Mouse (Mus musculus) gastrocnemius, postnatal 4 days (tissue): ENCODE measurements at regions not wholly inside any gene's neighbourhood (a gene's known extent, or its start where the extent isn't known, plus 50 kb on each side); places are given as distances from the start of the nearest gene placed in this dataset.

Experiments used
- DNase-seq, 2 experiments: peaks; one replicate each; pipeline ENCODE4 v3.0.0; 2021 to 2022; ENCODE audit warnings: low spot score in 2 of 2, mixed read lengths in 2 of 2

DNA sequence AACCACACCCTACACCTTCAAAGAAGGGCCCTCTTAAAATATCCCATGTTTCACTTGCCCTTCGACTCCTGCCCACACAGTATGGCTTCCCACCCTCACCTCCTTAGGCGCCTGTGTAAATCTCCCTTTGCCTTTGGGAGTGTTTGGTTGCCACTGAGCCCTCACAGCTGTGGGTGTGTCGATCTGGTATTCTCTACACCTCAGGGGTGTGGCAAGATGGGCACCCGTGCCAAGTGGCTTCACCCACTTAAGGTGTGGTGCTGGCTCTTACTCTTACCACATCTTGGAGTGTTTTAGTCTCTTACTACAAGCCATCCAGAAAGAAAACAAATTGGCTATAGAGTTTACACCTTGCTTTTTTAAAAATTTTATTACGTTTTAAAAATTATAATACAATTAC lies 205.3 kb upstream of the Prdm1 start:
- no peak for DNase-seq

DNA sequence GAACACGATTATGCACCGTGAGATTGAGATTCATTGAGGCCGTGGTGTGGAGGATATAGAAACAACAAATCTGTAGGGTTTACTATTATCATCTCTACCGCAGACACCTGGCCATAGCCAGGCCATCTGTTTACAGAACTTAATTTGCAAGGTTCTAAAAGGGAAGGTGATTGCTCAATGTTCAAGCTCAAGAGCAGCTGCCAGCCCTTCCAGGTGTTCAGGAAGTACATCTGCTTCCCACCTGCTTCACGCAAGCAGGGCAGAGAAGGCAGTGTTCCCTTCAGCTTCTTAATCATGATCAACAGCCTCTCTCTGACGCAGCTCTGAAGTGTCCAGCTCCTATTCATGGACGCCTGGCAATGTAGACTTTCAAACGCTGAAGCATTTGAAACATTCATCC lies 202.4 kb upstream of the Prdm1 start:
- no peak for DNase-seq

DNA sequence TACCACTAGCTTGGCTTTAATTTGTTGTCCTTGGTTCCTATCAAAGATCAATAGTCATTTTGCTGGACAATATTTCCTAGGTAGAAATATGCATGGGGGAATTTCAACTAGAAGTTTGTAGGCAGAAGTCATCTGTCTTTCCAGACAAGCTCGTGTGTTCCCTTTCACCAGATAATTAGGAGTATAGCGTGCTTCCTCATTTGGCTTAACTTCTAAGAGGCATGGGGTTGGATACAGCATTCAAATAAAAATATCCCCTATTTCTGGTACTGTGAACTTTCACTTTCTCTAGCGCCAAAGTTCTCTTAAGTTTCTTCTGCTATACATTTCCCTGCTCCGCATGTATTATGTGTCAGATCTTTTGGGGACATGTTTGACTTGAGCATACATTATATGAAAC lies 200.7 kb upstream of the Prdm1 start:
- DNase-seq, result no peak

- DNase-seq, result no peak
Observed at GRCm38 (mm10) chr10:44724575-44724974, 196.3 kb upstream of the Prdm1 start.

GRCm38 (mm10) chr10:44723845-44724244 lies 195.5 kb upstream of the Prdm1 start:
- DNase-seq, result no peak

DNA sequence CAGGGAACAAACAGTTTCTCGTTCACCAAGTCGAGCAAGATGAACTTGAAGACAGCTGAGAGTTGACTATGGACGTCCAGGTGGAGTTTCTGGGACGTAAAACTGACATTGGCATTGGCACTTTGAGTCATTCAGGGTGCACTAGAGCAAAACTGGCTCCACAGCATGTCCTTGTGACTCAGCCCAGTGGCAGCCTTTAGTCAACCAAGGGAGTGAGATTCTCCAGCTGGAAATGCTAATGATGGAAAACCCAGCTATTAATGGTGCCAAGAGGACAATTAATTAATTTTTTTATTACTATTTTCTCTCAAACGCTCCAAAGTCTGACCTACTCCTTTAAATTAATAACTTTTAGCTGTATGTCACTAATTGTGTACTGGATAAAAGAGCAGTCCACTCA lies 195.0 kb upstream of the Prdm1 start:
- no peak for DNase-seq

DNA sequence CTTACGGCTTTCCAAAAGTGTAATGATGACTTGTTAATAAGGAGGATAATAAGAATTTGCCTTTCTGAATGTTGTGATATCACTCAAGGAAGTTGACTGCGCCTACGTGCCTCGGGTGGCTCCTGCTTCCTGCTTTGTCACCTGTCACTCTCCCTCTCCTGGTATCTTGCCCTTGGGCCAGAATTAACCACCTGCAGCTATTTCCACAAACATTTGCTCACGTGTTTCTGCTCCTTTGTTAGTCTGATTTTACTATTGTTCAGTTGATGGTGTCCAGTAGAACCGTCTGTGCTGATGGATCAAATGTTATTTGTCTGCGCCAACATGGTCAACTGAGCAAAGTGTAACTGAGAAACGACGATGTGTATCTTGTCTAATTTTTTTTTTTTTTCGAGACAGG lies 193.4 kb upstream of the Prdm1 start:
- no peak for DNase-seq

- no peak for DNase-seq
Observed at GRCm38 (mm10) chr10:44716612-44717011, 188.3 kb upstream of the Prdm1 start.

GRCm38 (mm10) chr10:44715902-44716301 lies 187.6 kb upstream of the Prdm1 start:
- no peak for DNase-seq

DNA sequence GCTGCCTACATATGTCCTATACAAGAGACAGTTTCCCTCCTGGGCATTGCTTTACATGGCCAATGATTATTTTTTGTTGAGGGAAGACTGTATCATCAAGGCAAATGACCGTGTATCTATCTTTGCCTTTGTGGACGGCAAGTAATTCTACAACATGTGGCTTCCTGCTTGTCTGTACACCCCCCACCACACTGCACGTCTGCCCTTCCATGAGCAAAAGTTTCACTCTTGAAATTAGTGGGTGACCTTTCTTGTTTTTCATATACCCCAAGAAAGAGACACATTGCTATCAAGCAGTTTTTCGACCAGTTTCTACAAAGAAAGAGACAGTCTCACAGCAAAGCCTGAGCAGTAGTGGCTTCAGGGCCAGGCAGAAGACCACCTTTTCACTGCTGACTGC lies 180.5 kb upstream of the Prdm1 start:
- no peak for DNase-seq

DNA sequence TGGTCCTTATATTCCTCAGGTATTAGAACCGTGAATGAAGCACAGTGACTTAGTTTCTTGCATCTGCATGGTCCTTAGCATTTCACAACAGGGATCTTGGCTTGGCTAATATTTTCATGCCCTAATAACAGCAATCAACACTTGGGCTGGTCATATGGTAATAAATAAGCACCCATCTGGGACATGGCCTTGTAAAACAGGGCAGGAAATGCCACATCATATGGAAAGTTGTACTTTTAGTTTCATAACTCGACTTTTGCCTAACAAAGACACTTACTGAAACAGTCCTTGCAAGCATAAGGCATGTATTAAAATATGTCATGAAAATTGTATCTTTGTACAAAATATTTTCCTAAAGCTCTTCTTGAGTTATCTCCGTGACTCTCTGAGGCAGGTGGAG lies 175.8 kb upstream of the Prdm1 start:
- DNase-seq, result no peak

DNA sequence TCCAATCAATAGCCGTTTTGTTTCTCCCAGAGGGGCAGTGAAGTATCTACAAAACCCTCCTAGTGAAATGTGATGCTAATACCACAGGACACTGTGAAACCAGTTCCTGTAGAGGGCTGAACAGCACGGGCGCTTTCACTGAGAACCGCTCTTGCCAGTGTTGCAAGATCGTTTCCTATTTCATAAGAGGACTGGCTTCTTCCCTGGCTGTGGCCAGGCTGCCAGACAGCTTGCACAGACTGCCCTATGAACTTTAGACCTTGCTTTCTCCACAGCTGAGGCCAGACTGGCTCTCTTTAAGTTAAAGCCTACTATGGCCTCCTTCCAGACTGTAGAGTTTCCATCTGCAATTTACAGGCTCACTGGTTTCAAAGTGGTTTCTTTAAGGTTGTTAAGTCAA lies 173.8 kb upstream of the Prdm1 start:
- DNase-seq, result no peak

- DNase-seq, result no peak
Observed at GRCm38 (mm10) chr10:44699988-44700537, 171.8 kb upstream of the Prdm1 start.

GRCm38 (mm10) chr10:44697966-44698365 lies 169.7 kb upstream of the Prdm1 start:
- DNase-seq, result no peak

DNA sequence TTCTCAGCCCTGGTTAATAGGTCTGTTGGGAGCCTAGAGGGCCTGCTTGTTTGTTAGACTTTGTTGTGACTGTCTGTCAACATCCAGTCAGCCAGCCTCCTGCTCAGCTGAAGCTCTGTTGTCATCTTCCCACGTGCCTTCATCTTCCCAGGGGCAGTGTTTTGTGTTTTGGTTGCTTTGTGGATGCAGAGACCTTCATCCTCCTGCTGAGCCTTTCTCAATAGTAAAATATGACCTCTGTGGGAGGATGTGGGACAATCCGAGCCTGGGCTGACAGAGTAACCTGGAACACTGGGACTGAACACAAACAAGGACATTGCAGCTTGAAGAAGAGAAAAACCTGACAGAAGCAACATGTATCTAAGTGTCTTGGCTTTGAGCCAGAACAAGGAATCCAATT lies 168.7 kb upstream of the Prdm1 start:
- DNase-seq, result no peak

GRCm38 (mm10) chr10:44691590-44692327 lies 163.5 kb upstream of the Prdm1 start:
- DNase-seq, result no peak

GRCm38 (mm10) chr10:44688555-44688954 lies 160.3 kb upstream of the Prdm1 start:
- DNase-seq, result no peak

- no peak for DNase-seq
Observed at GRCm38 (mm10) chr10:44686055-44686454, 157.8 kb upstream of the Prdm1 start.

DNA sequence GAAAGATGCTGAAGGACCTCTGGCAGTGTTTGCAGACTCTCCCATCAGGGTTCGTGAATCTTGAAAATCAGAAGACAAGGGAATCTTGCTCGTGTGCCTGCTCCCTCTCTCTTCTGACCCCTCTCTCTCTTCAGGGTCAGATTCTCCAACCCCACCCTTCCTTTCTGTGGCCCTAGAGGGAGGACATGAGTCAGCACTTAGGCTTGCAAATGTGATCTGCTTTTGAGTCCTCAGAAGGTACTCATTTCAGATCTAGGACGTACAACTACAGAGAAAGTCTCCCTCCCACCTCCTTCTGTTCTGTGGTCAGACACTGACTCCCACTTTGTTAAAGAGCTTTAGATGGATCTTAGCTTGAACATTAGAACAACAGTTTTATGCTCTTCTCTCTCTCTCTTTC lies 156.9 kb upstream of the Prdm1 start:
- DNase-seq, result no peak

DNA sequence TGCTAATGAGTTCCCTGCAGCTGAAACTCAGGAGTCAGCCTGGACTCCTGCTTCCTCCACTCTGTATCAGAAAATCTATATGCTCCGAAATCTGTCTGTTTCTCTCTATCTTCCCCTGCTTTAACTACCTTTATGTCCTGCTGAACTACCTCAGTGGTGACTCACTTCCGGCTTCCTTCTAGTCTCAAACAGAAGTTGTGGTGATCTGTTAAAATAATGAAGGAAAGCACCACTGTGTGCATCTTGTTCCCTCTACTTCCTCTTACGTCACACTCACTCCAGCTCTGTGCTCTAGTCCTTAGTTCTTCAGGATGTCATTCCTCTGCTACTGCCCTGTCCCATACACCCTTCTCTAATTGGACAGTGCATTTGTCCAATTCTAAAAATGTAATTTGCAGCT lies 148.2 kb upstream of the Prdm1 start:
- DNase-seq, result no peak

GRCm38 (mm10) chr10:44665509-44666144 lies 137.3 kb upstream of the Prdm1 start:
- DNase-seq, result no peak

- no peak for DNase-seq
Observed at GRCm38 (mm10) chr10:44659499-44659898, 131.2 kb upstream of the Prdm1 start.

- DNase-seq, result no peak
Observed at GRCm38 (mm10) chr10:44653761-44654160, 125.5 kb upstream of the Prdm1 start.
